Mouse (Mus musculus) spleen, adult 18-20 months (tissue): ENCODE data around the gene Polr3gl.

Experiments
- DNase-seq, 2 experiments: peaks; one replicate each; pipeline ENCODE4 v3.0.0; 2022; ENCODE audit warnings: mixed read lengths in 2 of 2

Gene Polr3gl

GRCm38 (mm10) chr3:96597435-96597891, 3.5 kb upstream of the Polr3gl start:
- DNase-seq: no peak

- DNase-seq: no peak
Measured at GRCm38 (mm10) chr3:96596855-96597254, 2.9 kb upstream of the Polr3gl start.

DNA sequence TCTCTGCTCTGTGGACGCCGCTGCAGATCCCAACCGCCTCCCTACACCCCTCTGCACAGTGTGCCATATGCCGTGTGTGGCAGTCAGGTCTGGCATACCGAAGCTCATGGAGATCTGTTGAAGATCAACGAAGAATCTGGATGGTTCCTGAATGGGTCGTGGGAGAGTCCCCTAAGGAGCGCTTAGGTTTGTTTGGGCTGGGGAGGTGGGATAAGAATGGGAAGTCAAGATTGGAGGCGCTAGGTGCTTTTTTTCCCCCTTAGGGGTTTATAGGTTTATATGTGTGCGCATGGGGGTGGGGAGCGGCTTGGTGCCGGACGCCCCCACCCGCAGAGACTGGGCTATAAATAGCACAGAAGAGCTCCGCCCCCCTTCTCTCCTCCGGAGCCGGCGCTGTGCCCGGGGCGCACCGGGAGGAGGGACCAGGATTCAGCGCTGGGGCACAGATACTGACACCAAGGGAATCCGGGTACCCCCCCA, 2.3 kb upstream of the Polr3gl start, which contains the start of gene Ankrd34a:
TSS of gene Ankrd34a (plus strand) at position 409 of the 480 bp plus-strand sequence.
- DNase-seq: no peak

GRCm38 (mm10) chr3:96595661-96596060, 1.7 kb upstream of the Polr3gl start:
- DNase-seq: no peak

- no peak for DNase-seq
Measured at GRCm38 (mm10) chr3:96594851-96595250, 870 bp upstream of the Polr3gl start.

DNA sequence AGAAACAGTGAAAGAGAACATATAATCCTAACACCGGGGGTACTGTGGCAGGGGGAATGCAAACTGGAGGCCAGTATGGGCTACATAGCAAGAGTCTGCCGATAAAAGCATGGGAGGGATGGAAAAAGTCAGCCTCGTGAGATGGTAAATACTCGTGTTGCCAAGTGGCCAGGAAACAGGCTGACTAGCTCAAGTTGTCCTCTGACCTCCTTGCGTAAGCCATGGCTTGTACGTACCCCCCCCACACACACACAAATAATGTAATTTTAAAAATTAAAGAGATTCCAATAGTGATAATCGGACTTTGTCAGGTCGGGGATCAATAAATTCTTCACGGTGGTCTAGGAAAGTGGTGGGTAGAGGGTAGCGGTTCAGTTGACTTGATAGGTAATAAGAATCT, 607 bp downstream of the Polr3gl start:
- no peak for DNase-seq

DNA sequence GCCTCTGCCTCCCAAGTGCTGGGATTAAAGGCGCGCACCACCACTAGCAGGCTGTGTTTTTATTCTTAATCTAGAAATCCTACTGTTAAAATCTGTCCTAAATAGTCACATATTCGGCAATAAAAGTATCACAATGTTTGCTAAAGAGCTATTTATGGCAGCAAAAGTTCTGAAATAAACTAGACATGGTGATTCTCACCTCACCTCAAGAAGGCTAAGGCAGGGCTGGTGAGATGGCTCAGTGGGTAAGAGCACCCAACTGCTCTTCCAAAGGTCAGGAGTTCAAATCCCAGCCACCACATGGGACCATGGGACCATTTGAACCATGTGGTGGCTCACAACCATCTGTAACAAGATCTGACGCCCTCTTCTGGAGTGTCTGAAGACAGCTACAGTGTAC, 3.3 kb downstream of the Polr3gl start:
- no peak for DNase-seq

- DNase-seq: no peak
Measured at GRCm38 (mm10) chr3:96583386-96583785, 10.6 kb downstream of the Polr3gl start.

DNA sequence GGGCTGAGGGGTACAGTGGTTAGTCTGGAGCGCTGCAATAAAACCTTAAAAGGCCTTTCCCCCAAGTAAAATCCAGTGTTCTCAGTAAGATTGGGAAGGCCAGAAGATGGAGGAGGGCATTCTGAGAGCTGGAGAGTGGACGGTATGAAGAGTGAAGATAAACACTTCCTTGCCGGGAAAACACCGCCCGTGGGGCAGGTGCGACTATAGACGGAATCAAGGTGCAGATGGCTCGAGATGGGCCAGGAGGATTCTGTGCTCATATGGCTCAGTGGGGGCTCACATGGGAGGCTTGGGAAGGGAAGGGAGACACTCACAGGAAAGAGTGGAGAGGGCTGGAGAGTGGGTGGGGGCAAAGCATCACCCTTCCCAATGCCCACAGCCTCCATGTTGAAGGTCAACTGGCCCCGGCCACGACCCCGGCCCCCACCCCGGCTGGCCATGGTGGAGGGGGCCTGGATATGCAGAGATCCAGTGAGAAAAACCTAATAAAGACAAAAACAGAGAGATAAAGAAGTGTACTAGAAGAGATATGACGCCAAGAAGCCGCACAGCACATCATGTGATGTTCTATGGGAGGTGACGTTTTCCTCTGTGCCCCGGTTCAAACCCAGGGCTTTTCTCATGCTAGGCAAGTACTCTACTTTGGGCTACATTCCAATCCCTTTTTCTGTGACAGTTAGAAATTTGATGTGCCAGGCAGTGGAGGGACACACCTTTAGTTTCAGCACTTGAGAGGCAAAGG, 12.0 kb downstream of the Polr3gl start:
- DNase-seq: no peak

DNA sequence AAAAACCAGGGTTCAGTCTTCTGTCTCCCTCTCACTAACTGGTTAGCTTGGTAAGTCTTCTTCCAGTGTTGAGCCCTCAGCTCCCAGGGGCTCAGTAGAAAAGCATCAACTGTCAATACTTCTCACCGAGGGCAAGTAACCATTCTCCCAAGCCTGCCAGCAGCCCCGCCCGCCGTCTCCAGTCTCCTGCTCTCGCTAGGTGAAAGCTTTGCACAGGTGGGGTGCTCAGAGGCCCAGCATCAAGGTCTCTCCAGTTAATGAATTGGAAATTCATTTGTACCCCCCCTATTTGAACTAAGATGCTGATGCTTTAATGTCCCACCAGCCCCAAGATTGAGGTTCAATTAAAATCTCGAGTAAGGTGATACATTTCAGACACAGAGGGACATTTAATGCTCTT, 12.8 kb downstream of the Polr3gl start:
- no peak for DNase-seq

GRCm38 (mm10) chr3:96579885-96580454, 14.0 kb downstream of the Polr3gl start:
- peak; percentile 80 to 86 for DNase-seq

DNA sequence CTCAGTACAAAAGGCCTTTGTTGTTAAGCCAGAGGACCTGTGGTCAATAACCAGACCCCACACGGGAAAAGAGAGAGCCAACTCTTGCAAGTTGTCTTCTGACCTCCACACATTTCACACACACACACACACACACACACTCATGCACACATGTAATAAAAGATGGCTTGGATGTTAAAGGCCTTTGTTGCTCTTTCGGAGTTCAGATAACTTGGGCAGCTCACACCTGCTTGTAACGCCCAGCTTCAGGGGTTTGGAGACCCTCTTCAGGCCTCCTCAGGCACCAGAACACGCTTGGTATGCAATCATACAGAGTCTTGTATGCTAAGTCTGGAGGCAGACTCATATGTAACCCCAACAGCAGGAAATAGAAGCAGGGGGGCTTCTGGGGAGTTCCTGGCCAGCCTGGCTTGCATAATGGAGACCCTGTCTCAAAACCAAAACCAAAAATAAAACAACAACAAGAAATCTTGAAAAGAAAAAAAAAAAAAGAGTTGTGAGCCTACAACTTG, 14.7 kb downstream of the Polr3gl start:
- no peak for DNase-seq

- DNase-seq: no peak
Measured at GRCm38 (mm10) chr3:96578561-96579238, 15.3 kb downstream of the Polr3gl start.

- DNase-seq: no peak
Measured at GRCm38 (mm10) chr3:96577566-96577965, 16.4 kb downstream of the Polr3gl start.

DNA sequence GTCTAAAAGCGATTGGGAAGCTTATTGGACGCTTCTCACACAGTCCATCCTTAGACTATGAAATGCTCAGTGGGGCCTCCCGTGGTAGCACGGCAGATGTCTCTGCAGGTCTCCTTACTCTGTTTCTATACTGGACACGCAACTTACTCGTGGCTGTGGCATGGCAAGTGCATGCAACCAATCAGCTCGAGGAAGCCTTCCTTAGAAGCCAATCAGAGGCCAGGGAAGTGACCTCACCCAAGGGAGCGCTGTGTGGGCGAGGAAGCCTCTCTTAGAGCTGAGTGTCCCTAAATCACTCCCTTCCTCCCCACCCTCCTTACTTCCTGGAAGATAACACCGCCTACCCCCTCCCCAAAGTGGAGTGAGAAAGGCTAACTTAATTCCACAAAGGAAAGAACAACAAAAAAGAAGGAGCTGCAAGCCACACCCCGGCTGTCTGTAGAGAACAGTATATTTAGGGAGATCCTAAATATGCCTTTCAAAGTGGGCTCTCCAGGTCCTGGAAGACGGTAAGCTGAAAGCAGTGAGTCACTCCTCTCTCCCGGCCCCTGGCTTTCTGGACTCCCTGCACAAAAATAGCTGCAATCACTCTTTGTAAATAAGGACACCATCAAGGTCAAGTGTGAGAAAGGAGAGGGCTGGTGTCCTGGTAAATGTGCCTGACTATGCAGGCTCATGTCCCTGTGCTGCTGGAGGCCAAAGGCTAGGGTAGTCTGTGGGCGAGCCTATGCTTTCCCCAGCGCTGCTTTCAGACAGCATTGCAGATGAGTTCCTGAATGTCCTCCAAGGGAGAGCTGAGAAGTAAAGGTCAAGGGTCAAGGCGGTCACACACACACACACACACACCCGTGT, 17.1 kb downstream of the Polr3gl start, which contains the start of gene Gm16253:
TSS of gene Gm16253 (plus strand) at position 295 of the 852 bp plus-strand sequence.
- DNase-seq: peak; percentile 85 to 87

DNA sequence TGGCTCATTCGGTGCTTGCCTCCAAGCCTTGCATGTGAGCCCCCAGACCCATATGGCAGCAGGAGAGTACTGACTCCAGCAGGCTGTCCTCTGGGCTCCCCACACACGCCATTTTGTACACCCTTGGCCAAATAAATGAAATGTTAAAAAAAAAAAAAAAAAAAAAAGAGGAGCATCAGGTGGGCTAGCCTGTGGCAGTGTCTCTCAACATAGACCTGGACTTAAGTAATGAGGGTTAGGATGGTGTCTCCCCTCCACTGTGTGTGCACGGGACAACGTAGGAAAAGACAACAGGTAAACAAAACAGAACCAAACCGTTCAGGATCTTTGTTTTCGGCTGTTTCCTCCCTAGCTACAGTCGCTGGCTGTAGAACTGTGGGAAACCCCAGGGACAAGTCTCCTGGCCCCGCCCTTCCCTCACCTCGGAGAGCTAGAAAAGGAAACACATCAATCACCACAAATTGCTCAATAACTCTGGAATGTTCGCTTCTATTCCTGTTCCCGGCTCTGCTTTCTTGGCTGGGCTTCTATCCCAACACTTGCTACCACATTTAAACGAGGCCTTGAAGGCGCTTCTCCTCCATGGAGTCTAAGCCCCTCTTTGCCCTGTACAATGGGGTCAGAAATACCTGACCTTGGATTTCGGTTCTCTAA, 17.8 kb downstream of the Polr3gl start:
- DNase-seq: no peak

- no peak for DNase-seq
Measured at GRCm38 (mm10) chr3:96575272-96575984, 18.6 kb downstream of the Polr3gl start.

DNA sequence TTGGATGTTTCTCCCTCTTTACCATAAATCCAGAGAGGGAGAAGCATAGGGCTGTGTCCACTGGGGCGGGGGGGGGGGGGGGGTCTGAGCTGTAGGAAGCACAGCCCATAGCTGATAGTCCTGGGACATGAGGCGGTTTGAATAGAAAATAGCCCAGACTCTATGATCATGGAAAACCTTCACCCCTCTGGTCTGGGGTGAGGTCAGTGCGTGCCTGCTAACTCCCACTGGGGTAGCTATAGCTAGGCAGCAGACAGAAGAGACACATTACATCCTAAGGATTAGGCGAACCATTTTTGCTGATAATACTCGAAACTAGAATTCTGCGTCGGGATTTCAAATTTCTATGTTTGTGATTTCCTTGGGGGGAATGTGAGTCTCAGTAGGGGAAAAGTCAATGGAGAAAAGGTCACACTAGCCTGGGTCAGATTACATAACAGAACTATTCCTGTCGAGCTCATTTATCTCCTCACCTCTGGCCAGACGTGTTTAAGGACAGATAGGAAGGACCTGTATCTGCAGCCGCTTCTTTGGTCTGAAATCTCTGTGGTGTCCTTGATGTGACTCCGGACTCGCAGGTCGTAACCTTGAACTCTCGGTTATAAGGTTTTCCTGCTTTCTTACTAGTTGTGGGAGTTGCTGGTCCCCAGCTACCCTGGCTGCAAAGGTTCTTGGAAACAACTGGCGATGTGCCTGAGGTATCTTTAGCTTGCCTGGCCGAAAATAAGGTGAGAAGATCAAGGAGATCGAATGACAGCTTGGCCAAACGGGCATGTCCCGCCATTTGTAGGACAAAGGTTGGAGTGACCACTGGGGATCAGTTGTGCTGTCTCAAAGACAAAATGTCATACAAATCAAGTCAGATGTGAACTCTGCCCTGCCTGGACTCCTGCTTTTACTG, 20.1 kb downstream of the Polr3gl start:
- no peak for DNase-seq

DNA sequence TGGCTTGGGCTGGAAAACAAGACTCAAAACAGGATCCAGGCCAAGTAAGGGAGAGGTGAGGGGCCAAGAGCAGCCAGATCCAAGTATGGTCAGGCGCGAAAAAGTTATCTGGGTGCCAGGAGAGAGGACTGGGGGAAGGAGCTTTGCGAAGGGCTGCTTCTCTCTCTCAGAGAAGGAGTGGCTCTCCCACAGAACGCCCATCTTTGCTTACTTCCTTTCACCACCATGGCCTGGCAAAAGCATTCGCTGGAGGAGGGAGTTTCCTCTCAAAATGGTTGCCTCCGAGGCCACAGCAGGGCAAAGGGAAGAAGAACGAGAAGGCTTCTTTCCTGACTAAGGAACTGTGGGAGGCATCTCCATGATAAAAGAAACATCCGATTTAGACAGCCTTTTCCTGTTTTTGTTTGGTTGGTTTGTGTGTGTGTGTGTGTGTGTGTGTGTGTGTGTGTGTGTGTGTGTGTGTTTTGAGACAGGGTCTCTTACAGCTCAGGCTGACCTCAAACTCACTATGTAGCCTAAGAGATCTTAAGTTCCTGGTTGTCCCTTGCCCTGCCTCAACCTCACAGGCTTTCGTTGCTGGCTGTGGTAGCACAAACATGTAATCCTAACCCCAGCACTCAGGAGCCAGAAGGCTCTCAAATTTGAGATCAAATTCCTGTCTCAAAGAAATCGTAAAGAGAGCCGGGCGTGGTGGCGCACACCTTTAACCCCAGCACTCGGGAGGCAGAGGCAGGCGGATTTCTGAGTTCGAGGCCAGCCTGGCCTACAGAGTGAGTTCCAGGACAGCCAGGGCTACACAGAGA, 21.9 kb downstream of the Polr3gl start:
- no peak for DNase-seq
